Mouse (Mus musculus): ENCODE data around the gene Vmn2r8.

DNA sequence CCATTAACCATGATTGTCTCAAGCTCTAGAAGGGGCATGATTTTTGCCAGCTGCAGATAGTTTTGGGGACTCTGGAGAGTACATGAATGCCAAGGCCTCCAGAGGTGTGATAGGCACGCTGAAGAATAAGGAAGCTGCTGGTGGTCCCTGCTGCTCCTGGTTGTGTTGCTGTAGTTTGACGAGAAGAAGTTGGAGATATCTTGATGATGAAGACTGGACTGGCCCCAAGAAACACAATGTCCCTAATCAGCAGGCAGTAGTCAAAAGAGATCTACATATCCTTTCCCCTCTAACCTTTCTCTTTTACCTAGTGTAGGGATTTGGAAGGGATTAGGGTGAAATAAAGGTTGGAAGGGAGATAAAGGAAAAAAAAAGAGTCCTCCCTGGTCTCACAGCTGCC, 66.1 kb downstream of the Vmn2r8 start:
- no peak for TF ChIP-seq CTCF (IDR thresholded peaks at IDR 0.05; ENCODE audit: low read depth)
- no peak for TF ChIP-seq EP300 (IDR thresholded peaks at IDR 0.05; ENCODE audit: low read depth)
